Mouse (Mus musculus) cortical plate, adult 2 months (tissue): Measurements from ENCODE around the gene Zfp507. TPM values are rescaled to one million over a fixed set of nuclear protein-coding genes. Genes with fewer than 3 reads are reported as not detected.

Experiments
- H3K27ac ChIP-seq: fragments of 200-500 bp; 2 replicates; pipeline ENCODE4 v1.5.1; 2012; ENCODE audit warnings: low read length, control low read depth, inconsistent platforms; ENCODE audit not compliant: insufficient read depth
- H3K4me1 ChIP-seq: fragments of 200-500 bp; 2 replicates; pipeline ENCODE4 v1.6.1; 2011; ENCODE audit warnings: low read length; ENCODE audit not compliant: control insufficient read depth, insufficient read depth
- H3K4me3 ChIP-seq: fragments of 200-500 bp; 2 replicates; pipeline ENCODE4 v1.5.1; 2011; ENCODE audit warnings: mild to moderate bottlenecking, low read length, control low read depth; ENCODE audit not compliant: insufficient read depth
- CTCF ChIP-seq: fragments of 200-500 bp; IDR thresholded peaks from 2 replicates; pipeline ENCODE4 v1.5.1; 2011; ENCODE audit warnings: mild to moderate bottlenecking, control low read depth, low read length; ENCODE audit not compliant: insufficient read depth; ENCODE audit errors: extremely low read depth
- POLR2A ChIP-seq: fragments of 200-500 bp; IDR thresholded peaks from 2 replicates; pipeline ENCODE4 v1.6.1; 2011; ENCODE audit warnings: mild to moderate bottlenecking, low read length, control low read depth; ENCODE audit not compliant: insufficient read depth; ENCODE audit errors: extremely low read depth
- polyA plus RNA-seq: library from polyadenylated mRNA; depleted of rRNA; stranded (reverse); fragments of >200 nt; gene quantifications from 2 replicates; pipeline ENCODE4 v1.2.3, GENCODE M21; 2012

Zfp507 gene
- polyA plus RNA-seq, 1 experiment: 11.3 TPM

DNA sequence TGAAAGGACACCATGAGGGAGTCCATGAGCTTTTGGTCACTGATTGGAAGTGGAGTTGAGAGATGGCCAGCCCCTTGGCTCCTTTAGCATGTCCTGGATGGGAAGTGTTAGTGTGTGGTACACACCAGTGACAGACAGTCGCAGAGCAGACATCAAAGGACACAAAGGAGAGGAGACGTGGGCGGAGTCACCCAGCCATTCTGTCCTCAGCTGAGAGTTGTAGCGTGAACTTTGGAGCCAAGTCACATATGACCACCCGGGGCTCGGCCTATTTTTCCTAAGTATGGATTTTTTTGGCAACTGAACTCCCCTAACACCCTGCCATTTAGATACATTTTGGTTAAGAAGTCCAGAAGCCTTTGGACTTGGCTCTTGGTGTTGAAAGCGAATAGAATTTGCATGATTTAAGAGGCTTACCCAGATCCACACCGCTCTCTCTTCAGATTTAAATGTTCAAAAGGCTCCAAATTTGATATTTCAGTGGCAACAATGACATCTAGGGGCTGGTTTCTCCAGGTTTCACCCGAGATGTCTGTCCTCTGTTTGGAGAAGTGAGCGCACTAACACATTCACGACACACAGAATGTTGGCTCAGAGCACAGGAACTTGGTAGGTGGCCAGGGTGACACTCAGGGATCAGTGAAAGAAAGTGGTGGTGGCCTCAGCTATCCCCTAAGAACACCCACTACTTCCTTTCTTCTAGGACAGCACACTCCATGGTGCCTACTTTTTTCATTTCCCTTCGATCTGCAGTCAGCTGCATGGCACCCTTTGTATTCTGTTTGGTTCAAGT is 12.2 kb upstream of the Zfp507 start:
- no peak for TF ChIP-seq CTCF
- no peak for TF ChIP-seq POLR2A
- Histone ChIP-seq H3K27ac (no peak overlapping the region), H3K4me3 (no peak overlapping the region), H3K4me1 (no peaks in the 10 kb centered on the region)

DNA sequence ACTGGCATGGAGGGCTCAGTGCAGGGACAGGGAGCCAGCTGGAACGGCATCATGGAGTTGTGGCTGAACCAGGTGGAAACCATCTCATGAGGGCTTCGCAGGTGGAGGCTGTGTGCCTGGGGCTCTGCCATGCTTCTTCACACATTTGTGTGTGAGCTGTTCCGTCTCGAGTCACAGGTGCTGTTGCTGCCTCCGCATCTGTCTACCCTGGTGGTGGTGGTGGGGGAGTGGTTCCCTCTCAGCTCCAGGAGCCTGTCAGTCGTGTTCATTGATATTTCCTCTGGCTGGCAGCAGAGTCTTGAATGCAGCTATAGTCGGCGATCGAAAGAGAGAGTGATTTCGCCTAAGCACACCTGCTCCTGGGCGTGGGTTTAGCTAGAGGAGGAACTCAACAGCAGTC is 10.5 kb upstream of the Zfp507 start:
- Histone ChIP-seq H3K4me3 (no peak overlapping the region), H3K4me1 (no peaks in the 10 kb centered on the region), H3K27ac (no peak overlapping the region)
- TF ChIP-seq POLR2A: no peak
- no peak for TF ChIP-seq CTCF

DNA sequence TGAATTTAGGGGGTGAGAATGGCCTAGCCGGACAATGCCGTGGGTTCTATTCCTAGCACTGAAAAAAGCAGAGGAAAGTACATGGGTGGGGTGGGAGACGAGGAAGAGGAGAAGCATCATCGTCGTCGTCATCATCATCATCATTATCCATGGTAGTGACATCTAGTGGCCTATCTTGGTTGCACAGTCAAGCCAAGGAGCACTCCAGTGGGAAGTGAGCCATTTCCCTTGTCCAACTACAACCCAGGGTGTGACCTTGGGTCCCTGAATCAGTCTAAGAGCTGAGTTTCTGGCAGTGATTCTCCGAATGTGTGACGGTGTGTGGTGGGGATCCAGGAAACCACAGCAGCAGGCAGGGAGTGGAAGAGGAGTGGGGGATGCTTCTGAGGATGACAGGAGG is 7.9 kb upstream of the Zfp507 start:
- TF ChIP-seq CTCF (peak; percentile 50), POLR2A (no peak)
- Histone ChIP-seq H3K4me3 (no peak overlapping the region), H3K4me1 (no peaks in the 10 kb centered on the region), H3K27ac (no peak overlapping the region)

DNA sequence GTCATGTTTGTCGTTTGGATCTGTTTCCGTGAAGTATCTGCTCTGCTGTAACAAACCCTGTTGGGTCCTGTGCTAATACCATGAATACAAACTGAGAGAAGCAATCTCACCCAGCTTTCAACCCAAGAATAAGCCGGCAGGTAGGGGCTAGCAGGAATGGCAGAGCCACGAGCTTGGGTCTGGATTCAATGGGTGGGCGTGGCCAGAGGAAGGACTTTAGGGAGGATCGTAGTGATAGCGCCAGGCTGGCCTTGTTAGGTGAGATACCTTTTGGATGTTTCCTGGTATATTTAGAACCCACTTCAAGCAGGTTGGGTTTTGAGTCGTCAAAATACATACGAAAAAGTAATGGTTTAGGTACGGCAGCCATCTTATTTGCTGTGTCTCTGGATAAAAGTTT is 1.4 kb upstream of the Zfp507 start:
- H3K4me3 ChIP-seq: no peak overlapping the region
- TF ChIP-seq CTCF (no peak), POLR2A (no peak)

DNA sequence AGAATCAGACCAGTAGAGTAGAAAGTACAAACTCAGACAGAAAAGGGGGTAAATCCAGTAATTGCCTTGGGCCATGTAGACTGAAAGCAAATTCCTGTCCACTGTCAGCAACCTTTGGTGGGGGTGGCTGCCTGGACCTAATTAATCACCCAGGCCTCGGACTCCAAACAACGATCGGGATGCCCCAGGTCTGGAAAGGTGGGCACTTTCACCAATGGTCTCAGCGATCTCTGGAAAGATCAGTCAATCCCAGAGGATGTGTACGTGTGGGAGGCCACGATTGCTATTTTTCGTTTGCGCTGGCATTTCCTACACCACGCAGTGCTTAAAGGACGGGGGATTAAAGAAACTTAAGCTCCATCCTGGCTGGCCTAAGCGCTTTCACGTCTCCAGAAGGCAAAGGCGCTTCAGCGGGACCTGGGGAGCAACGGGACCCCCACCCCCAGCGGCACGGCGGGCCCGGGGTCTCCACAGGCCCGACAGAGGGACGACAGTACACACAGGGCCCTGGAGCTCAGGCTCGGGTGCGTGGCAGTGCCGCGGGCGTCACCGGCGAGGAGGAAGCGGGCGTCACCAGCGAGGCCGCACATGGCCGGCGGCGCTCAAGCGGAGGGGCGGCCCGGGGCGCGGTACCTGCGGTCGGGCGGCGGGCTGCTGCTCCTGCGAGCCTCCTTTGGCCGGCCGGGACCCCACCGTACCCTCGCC is 450 bp downstream of the Zfp507 start:
- Histone ChIP-seq H3K4me1 (peaks cover 2% of the 10 kb centered on the region; the same call in 1 of the 2 replicates), H3K4me3 (peak overlapping the region; percentile 86), H3K27ac (peak overlapping the region; percentile 85)
- TF ChIP-seq CTCF: no peak
- no peak for TF ChIP-seq POLR2A

More for the DNA sequence above, 1.4 kb upstream of the Zfp507 start:
- Histone ChIP-seq H3K4me1 (peaks cover 1% of the 10 kb centered on the region; the same call in 1 of the 2 replicates), H3K27ac (no peak overlapping the region)

DNA sequence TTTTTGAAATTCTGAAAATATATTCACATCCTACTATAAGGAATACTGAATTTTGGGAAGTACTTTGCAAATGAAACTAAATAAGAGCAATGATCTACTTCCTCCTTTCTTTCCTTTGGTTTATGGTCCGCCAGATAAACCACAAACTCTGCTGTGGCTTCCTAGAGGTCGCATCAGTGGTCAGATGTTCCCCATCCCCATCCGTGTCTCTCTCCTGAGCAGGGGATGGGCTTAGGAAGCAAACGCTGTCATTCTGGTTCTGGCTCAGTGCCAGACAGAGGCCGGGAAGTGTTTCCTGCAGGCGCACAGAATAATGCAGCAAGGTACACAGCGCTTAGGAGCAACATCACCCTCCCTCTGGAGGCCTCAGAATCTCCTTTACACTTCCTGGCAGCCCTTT is 6.7 kb downstream of the Zfp507 start:
- TF ChIP-seq POLR2A: no peak
- H3K27ac ChIP-seq: no peak overlapping the region
- H3K4me3 ChIP-seq: no peak overlapping the region
- H3K4me1 ChIP-seq: peaks cover 8% of the 10 kb centered on the region; the same call in 1 of the 2 replicates

DNA sequence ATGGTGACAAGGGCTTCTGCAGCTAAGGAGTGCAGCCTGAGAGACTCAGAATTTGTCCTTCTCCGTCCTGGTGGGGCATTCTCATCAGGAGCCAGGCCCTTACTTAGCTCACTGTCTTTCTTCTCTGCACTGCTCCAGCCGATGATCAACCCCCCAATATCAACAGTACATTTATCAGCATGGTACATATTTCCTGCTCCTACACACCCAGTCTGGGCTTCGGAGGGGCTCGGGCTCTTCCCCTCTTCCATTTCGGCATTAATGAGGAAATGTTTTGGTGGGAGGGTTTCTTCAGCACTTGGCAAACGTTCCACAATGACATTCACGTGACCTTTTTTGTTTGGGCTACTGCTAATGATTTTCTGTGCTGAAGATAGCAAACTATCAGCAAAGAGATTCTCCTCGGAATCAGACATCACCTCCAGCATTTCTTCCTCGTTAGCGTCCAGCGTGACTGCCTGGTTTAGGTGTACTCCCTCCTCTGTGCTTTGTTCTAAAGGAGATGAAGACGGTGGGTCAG is 8.6 kb downstream of the Zfp507 start:
- Histone ChIP-seq H3K4me1 (peaks cover 8% of the 10 kb centered on the region; the same call in 1 of the 2 replicates), H3K4me3 (no peak overlapping the region), H3K27ac (no peak overlapping the region)
- TF ChIP-seq POLR2A (no peak), CTCF (no peak)

DNA sequence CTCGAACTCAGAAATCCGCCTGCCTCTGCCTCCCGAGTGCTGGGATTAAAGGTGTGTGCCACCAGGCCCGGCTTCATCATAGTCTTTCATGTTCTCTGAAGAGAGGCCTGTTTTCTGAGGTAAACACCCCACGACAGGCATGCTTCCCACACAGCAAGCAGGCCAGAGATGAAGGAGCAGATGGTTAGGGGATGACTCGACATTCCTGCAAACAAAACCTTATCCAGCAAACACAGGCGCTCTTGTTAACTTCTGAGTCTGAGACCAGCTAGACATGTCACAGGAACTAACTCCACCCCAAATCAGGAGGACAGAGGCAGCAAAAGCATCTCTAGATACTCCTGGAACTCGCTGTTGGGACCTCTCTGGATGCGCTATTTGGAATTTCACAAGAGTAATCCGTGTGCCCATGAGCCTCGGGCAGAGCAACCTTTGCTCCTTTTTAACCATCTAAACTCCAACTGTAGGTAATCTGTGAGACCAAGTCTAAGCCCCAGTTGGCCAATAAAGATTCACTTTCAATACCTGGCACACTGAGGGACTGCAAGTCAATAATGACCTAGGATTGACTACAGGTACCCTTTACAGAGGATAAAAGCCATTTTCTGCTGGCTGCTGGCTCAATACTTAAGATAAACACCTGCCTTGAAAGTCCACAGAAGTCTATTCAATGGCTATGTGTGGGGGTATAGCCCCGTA is 10.5 kb downstream of the Zfp507 start:
- Histone ChIP-seq H3K4me1 (peaks cover 7% of the 10 kb centered on the region; the same call in 1 of the 2 replicates), H3K27ac (no peak overlapping the region), H3K4me3 (no peak overlapping the region)
- TF ChIP-seq POLR2A (no peak), CTCF (no peak)

DNA sequence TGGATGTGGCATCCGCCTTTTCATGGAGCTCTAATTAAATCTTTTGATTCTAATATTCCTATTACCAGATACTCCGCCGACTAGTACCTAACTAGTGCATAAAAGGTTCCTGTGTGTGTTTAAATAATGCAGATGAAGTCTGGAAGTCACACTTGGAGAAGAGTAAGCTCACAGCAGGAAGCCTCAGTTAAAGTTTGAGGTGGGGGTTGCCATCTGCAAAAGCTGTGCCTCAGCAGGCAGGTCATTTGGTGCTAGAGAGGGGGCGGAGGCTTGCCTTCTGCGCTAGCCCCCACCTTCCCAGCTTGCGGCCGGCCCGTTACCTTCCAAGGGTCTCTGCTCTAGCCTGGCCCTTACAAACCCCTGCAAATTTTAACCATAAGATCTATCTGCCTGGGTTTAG is 11.9 kb downstream of the Zfp507 start:
- Histone ChIP-seq H3K4me3 (no peak overlapping the region), H3K27ac (no peak overlapping the region), H3K4me1 (peaks cover 5% of the 10 kb centered on the region; the same call in 1 of the 2 replicates)
- TF ChIP-seq CTCF: no peak
- TF ChIP-seq POLR2A: no peak
